Mouse (Mus musculus) kidney, adult 8-10 months (tissue): Measurements from ENCODE around the gene Zfhx3.

Source experiments
- DNase-seq, 2 experiments: peaks; one replicate each; pipeline ENCODE4 v3.0.0; 2022

Zfhx3 gene

DNA sequence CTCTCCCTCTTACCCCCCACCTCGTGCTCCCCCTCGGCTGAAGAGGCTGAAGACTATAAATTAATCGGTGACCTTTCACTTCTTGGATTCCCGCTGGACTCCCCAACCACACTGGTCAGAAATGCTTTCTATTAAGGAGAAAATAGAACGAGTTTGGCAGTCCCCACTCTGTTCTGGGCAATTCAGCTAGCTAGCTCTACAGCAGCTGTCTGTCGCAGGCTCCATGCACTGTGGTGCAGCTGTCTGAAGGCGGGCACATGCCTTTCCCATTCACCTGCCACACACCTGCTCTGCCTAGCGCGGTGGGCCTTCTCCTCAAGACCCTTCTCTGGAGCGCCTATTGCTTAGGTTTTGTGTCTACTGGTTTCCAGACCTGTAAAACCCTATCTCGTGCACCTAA lies 1000.7 kb downstream of the Zfhx3 start:
- DNase-seq: no peak

DNA sequence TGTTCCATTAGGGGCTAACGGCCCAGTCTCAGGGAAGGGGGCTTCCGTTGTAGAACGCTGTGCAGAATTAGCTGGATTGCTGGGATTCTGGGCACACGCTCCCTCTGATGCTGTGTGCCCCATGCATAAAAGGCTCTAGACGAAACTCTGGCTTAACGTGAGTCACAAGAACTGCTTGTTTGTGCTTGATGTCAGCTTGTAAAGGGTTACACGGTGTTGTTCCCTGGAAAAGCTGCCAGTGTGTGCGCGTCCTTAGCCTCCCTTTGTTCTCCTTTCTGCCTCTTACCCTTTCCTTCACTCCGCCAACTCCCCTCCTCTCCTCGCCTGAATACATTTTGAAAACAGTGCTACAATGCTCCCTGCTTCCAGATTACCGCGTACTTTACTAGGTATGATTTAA lies 1001.9 kb downstream of the Zfhx3 start:
- DNase-seq: no peak

GRCm38 (mm10) chr8:108950311-108950710 lies 1007.9 kb downstream of the Zfhx3 start:
- DNase-seq: no peak

DNA sequence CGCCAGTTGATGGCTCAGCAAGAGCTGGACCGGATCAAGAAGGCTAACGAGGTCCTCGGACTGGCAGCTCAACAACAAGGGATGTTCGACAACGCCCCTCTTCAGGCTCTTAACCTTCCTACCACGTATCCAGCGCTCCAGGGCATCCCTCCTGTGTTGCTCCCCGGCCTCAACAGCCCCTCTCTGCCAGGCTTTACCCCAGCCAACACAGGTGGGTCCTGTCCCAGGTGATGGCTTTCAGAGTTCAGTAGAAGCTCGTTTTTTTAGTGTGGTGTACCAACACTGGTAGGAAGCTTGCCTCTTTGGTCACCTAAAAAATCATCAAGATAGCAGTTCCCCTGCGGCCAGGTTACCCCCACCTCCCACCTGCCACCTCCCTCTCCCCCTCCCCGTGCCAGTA lies 1009.1 kb downstream of the Zfhx3 start:
- no peak for DNase-seq

DNA sequence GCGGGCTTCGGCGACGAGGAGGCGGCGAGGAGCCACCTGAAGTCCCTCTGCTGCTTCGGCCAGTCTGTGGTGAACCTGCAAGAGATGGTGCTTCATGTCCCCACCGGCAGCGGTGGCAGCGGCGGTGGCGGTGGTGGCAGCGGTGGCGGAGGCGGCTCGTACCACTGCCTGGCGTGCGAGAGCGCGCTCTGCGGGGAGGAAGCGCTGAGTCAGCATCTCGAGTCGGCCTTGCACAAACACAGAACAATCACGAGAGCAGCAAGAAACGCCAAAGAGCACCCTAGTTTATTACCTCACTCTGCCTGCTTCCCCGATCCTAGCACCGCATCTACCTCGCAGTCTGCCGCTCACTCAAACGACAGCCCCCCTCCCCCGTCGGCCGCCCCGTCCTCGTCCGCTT lies 1014.0 kb downstream of the Zfhx3 start:
- no peak for DNase-seq

GRCm38 (mm10) chr8:108962516-108962915 lies 1020.1 kb downstream of the Zfhx3 start:
- no peak for DNase-seq

DNA sequence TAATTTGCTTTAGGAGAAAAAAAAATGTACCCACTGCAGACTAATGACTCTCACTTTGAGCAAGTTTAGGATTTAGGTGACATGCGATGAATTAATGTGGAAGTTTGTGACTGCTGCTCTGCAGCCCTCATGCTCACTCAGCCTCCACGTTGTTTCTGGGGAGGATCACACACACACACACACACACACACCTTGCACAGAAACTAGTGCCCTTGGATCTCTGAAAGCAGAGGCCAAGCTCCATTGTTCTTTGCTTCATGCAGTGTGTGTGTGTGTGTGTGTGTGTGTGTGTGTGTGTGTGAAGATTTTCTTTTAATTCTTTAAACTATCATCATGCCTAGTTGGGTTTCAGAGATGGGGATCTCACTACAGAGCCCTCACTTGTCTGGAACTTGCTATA lies 1020.7 kb downstream of the Zfhx3 start:
- DNase-seq: no peak

- peak in 1 of 2 experiments; percentile 12 for DNase-seq
These were observed 1023.6 kb downstream of the Zfhx3 start for GRCm38 (mm10) chr8:108966041-108966440.

- no peak for DNase-seq
These were observed 1031.3 kb downstream of the Zfhx3 start for GRCm38 (mm10) chr8:108973639-108974325.

GRCm38 (mm10) chr8:108977693-108978361 lies 1035.4 kb downstream of the Zfhx3 start:
- DNase-seq: no peak

- no peak for DNase-seq
These were observed 1035.9 kb downstream of the Zfhx3 start for GRCm38 (mm10) chr8:108978362-108978750.

GRCm38 (mm10) chr8:108984904-108985303 lies 1042.5 kb downstream of the Zfhx3 start:
- no peak for DNase-seq

DNA sequence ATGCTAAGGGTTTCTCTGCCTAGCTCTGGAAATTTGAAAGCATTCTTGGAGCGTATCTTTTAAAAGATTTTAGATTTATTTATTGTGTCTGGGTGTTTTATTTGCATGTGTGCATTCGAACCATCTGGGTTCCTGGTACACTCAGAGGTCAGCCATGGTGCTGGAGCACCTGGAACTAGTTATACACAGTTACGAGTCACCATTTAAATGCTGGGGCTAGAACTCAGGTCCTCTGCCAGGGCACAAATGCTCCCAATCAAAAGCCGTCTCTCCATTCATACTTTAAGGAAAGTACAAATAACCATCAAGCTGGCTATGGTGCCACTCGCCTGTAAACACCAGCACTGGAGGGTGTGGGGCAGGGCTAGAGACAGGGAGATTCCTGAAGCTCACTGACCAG lies 1047.4 kb downstream of the Zfhx3 start:
- DNase-seq: no peak

DNA sequence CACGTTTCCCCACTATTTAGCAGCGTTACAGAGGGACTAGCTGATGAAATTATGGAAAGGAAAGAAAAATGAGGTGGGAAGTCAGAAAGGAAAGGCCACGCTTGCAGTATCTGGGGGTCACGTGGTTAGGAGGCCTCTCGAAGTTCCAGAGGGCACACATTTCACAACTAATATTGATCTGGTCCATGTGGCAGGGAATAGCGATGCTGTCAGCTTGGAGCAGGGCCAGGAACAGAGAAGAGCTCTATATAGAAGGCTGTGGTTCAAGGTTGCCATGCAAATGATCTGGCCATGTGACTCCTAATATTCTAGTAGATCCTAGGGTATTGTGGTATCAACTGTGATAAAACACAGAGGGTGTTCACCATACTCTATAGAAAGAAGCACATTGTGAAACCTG lies 1048.1 kb downstream of the Zfhx3 start:
- no peak for DNase-seq

GRCm38 (mm10) chr8:108991395-108991794 lies 1049.0 kb downstream of the Zfhx3 start:
- DNase-seq: no peak

- DNase-seq: no peak
These were observed 1051.3 kb downstream of the Zfhx3 start for GRCm38 (mm10) chr8:108993718-108994117.

DNA sequence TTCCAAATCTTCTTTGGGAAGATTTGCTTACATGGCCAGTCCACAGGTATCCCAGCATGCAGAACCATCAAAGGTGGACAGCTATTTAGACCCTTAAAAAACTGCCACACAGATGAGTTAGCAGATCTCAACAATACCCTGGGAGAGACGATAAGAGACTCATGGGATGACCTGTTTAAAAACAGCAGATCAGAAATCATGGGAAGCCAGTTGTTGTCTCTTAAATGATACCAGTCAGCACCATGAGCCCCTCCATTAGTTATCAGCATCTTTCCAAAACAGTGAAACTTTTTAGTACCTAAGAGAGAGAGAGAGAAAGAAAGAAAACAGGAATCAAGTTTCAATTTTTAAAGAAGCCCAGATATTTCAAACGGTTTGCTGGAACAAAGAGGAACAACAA lies 1051.7 kb downstream of the Zfhx3 start:
- no peak for DNase-seq

- DNase-seq: no peak
These were observed 1052.4 kb downstream of the Zfhx3 start for GRCm38 (mm10) chr8:108994880-108995279.

DNA sequence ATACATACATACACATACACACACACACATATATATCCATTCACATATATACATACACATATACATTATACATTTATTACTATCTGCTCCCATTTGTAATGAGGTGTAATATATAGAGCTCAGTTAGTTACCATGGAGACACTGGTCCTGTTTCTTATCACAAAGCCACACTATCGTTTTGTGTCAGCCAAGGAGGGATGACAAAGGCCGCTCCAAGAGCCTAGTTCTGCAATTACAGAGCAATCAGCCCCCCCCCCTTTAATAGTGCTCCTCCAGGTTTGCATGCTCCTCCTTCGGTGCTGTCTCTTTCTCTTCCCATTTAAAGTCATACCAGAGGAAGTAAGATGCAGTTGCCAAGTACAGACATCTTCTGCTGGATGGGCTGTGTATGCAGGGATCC lies 1054.9 kb downstream of the Zfhx3 start:
- DNase-seq: no peak

- DNase-seq: no peak
These were observed 1057.1 kb downstream of the Zfhx3 start for GRCm38 (mm10) chr8:108999297-109000249.

GRCm38 (mm10) chr8:109001031-109001430 lies 1058.6 kb downstream of the Zfhx3 start:
- no peak for DNase-seq

DNA sequence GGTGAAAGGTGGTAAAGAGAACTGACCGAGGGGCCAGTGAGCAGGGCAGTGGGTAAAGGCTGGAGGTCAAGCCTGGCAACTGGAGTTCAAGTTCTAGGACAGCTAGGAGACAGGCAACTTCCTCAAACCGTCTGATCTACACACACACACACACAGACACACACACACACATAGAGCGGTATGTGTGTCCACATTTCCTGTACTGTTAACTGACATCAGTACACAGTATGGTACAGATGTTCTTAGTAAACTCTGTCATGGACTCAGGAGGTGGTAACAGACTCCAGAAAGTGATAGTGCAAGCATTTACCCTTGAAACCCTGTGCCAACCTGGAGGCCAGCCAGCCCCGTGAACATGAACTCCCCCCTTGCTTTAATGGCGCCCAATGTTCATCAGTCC lies 1059.5 kb downstream of the Zfhx3 start:
- DNase-seq: no peak

GRCm38 (mm10) chr8:109006986-109007385 lies 1064.5 kb downstream of the Zfhx3 start:
- DNase-seq: peak in 1 of 2 experiments; percentile 5
